Mouse (Mus musculus) heart, postnatal 4 days (tissue): ENCODE measurements around the gene Slc39a13. TPM values are rescaled to one million over a fixed set of nuclear protein-coding genes. Genes with fewer than 3 reads are reported as not detected.
"Not testable (repeated sequence)": the region's sequence is repeated elsewhere in the genome, so short reads cannot be mapped to it uniquely, and the experiment has no call there.

Experiments used
- DNase-seq: peaks from one replicate; pipeline ENCODE4 v3.0.0; 2021
- total RNA-seq, 2 experiments: library from RNA; stranded (reverse); gene quantifications; 2 replicates each; pipeline ENCODE4 v1.2.3; 2021

Slc39a13 gene
- total RNA-seq, 2 experiments from 2014 or later = 32.6 to 36.8 TPM

DNA sequence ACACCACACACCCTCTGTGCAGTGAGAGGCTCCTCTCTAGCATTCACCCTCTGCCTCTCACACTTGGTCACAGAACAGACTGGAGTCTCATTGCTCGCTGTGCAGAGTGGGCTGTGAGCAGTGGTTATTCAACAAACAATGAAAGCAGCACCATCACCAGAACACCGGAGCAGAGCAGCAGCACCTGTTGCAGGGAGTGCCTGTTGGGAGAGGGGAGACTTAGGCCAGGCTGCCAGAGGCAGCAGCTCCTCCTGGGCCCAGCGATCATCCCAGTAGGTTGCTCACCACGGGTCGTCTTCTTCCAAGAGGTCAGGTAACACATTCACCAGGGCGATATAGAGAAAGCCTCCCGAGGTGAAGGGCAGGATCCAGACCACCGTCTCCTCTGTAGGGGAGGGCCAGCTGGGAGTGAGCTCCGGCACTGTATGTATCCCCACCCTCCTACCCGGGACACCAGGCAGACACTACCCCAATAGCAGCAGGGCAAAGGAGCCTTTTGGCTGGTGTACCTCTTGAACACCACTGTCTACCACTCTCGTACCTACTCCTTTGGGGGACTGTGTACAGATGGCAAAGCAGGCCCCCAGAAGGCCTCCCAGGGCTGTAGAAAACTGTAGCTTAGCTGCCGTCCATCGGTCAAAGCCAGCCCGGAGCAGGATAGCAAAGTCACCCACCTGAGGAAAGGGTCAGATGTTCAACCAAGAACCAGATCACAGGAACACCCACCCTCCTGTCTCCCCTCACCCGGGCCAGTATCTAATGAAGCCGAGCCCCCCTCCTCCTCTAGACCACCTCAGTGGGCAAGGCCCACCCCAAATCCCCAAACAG lies 7.2 kb downstream of the Slc39a13 start:
- DNase-seq = no peak

DNA sequence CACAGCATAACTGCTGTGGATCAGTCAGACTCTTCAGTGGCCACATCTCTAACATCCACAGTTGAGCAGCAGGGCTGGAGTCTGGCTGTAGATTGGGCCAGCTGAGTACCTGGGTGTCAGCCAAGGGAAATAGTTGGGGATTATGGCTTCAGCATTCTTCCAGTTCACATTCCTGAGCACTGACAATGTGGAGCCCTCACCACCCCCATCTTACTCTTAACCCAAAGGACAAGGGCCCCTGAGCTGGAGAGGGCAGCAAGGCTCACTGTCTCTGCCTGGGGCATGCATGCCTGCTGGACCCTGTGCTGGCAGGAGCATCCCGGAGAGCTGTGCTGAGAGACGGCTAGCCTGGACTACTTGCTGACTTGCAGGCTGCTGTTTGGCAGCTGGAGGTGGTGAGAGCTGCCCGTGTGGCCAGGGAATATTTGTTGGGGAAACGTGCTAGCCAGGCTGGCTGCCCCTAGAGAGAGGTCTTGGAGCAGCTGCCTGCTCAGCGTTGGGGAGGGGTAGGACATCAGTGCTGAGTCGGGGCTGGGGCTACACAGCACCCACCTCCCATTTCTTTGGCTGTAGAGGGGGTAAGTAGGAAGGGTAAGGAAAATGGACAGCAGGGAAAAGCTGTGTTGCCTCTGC lies 8.3 kb downstream of the Slc39a13 start:
- peak; percentile 75 for DNase-seq

DNA sequence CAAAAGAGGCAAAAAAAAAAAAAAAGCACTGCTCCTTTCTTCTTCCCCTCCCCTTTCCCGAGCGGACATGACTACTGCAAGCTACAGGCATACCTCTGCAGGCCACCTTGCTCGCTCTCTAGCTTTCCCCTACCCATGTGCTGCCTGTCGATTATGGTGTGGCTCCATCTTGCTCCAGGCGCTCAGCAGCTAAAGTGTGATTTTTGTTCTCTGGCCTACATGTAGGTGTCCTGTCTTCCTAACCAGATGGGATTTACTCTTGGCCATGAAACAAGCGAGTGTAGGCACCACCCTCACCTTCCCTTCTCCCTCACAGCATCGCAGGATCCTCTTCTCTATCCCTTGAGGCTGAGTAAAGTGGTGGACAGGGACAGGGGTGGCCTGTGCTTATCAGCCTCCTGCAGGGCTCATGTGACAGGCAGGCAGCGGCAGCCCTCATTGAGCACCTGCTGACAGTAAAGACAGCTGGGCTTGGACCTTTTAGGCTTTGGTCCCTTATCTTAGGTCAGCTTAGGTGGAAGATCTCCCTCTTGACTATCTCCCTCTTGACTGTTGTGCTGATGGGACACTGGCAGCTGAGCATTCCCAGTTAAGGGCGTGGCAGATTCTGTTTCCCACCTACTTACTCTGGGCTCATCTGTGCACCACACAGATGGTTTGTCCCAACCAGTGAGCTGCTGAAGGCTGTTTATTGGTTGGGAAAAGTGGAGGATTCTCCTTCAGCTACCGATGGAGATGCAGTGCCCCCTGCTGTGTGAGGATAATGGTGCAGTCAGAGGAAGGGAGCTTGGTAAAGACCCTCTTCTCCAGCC lies 9.5 kb downstream of the Slc39a13 start:
- peak; percentile 76 for DNase-seq

DNA sequence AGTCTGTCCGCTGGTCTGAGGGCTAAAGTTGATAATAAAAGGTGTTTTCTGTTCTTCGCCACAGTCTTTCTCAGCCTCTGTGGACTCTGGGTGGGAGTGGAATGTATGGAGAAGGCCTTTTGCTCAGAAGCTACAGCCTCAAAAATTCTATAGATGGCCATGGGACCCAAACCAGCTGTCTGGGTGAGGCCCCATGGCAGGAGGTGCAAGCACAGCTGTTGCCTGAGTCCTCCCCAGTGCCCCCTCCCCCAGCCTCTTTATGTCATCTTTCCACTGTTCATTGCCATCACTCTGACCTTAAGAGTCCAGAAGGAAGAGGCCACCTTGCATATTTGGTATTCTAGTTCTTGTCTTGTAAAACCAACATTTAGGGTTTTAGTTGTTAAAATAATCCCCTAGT lies 10.8 kb downstream of the Slc39a13 start:
- no peak for DNase-seq

DNA sequence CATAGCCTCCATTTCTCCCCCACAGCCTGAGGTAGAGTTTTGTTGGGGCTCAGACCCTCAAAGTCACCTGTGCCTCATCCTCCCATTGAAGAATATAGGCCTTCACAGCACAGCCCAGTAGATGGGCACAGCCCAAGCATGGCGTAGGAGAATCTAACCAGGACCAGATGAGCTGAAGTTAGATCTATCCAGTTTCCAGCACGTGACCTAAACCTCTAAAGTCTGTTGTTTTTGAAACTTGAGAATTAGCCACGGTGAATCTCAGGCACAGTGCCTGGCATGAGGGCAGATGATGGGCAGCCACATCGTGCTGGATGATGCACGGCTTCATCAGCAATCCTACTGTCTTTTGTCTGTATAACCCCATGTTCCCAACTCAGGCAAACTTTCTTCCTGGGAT lies 11.8 kb downstream of the Slc39a13 start:
- no peak for DNase-seq

DNA sequence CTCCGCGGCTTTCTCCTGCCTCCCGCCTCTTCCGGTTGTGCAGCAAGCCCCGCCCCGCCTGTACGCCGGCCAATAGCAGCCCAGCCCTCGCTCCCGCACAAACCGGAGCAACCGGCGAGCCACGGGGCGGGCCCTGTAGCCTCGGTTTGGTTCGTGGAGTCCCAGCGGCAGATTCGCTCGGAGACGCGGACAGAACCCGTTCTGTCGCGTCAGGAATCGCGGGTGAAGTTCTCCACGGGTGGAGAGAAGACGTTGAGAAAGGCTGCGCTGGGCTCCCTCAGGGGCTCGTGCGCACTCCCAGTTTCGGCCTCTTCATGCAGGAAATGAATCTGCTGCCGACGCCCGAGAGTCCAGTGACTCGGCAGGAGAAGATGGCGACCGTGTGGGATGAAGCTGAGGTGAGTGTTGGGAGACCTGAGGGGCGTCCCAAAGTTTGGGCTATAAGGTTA lies 16.3 kb downstream of the Slc39a13 start, which contains the start of gene Psmc3:
Gene Psmc3, plus strand, starts transcription at position 76 of the 449 bp plus-strand sequence.
- peak; percentile 98 for DNase-seq

DNA sequence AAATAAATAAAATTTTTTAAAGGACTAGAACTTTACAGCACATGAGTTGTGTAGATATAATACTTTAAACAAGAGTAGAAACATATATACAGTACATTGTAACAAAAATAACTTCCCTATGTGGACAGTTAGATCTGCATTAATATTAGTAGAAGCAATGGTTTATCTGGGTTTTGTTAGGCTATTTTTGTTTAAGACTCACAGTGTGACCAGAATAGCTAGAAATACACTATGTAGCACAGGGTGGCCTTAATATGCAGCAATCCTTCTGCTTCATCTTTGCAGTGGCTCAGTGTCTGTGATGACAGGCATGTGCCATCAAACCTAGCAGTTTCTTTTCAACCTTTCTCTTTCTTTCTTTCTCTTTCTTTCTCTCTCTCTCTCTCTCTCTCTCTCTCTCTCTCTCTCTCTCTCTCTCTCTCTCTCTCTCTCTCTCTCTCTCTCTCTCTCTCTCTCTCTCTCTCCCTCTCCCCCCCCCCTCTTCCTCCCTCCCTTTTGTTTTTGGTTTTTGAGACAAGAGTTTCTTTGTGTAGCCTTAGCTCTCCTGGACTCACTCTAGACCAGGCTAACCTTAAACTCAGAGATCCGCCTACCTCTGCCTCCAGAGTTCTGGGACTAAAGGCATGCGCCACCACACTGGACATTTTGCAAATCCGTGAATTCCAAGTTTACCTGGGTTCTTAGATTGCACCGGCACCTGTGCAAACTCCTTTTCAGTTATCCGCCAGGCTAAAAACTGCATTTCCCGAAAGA lies 16.9 kb downstream of the Slc39a13 start:
- no peak for DNase-seq

DNA sequence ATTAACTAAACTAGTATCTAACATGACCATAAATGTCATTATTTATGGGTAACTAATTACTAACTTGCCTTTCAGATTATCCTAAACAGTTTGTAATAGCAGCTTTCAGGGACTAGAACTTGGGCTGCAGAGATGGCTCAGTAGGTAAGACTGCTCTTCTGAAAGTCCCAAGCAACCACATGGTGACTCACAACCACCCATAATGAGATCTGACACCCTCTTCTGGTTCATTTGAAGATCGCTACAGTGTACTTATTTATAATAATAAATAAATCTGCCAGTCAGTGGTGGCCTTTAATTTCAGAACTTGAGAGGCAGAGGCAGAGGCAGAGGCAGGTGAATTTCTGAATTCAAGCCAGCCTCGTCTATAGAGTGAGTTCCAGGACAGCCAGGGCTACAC lies 17.5 kb downstream of the Slc39a13 start:
- no peak for DNase-seq

DNA sequence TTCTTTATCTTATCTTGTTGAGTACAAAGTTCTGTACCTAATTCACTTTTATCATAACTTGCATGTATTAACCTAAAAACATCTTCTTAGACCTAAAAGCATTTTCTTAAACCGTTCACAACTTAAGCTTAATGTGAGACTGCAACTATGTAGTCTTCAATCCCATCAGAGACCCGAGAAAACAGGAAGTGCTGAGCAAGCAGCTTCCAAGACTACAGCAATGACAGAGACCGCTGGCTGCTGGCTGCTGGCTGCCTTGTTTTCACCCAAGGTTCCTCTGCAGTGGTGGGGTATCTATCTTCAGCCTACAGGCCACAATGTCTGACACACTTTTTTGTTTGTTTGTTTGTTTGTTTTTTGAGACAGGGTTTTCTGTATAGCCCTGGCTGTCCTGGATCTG lies 18.3 kb downstream of the Slc39a13 start:
- no peak for DNase-seq

DNA sequence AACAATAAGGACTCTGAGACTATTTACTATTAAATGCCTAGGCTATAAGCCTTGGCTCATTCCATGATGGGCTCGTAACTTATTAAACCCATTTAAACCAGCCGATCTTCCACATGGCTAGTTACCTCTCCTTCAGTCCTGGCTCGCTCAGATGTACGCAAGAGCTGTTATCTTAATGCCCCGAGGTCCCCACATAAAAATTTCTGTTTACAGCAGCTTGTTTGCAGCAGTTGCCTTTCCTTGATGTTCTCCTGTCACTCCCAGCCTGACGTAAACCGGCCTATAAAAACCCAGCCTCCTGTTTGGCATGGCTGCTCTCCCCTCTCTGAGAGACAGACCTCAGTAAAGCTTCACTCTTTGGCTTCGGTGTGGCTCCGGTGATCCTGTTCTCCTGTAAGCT lies 22.9 kb downstream of the Slc39a13 start:
- no peak for DNase-seq

DNA sequence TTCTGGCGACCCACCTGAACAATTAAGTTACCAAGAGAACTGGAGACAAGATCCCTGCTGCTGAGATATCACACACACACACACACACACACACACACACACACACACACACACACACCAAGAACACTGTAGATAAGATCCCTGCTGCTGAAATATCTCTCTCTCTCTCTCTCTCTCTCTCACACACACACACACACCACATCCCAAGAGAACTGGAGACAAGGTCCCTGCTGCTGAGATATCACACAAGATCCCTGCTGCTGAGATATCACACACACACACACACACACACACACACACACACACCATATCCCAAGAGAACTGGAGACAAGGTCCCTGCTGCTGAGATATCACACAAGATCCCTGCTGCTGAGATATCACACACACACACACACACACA lies 24.4 kb downstream of the Slc39a13 start:
- DNase-seq = not testable (repeated sequence)

DNA sequence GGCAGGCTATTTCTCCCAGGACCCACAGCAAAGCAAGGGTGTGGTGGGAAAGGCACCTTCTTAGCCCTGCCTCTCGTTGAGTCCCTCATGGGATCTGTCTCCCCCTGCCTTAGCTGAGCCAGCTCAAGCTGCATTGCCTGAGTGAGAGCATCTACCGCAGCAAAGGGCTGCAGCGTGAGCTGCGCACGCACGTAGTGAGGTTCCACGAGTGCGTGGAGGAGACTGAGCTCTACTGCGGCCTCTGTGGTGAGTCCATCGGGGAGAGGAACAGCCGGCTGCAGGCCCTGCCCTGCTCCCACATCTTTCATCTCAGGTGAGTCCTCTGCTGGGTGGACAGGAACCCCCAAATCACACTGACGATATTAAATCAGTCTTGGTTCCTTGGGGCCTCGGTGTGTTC lies 25.5 kb downstream of the Slc39a13 start:
- no peak for DNase-seq

DNA sequence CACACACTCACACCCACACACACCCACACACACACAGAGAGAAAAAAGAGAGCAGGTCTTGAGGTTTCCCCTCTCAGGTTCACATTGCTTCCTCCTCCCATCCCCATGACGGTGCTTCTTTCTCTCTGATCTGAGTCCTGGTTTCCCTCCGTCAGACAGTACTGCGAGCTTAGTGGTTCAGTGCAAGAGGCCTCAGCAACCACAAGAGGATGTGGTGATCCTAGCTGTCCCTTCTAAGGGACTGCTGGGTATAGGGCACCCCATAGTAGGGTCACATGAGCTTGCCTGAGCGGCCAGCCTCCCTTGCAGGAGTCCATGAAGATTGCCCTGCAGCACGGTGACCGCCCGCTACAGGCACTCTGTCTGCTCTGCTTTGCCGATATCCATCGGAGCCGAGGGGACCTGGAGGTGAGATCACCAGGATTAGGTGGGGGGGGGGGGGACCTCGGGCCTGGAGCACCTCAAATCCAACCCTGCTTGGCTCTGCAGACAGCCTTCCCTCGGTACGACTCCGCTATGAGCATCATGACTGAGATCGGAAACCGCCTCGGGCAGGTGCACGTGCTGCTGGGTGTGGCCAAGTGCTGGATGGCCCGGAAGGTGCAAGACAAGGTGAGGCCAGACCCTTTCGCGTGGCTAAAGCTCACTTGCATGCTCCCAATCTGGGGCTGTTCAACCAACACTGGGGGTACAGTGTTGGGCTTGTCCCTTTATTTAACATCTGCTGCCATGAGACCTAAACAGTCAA lies 27.4 kb downstream of the Slc39a13 start:
- DNase-seq = no peak

DNA sequence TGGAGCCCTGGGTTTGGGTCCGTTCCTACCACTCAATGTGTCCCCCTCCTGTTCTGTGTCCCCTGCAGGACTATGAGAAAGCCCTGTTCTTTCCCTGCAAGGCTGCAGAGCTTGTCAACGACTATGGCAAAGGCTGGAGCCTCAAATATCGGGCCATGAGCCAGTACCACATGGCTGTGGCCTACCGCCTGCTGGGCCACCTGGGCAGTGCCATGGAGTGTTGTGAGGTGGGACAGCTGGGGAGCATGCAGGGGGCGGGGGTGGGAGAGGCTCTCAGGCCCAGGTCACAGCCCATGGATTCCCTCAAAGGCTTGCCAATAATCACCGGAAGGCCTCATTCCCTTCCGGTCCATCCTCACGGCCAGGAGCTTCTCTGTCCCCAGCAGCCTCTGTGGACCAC lies 28.4 kb downstream of the Slc39a13 start:
- no peak for DNase-seq

DNA sequence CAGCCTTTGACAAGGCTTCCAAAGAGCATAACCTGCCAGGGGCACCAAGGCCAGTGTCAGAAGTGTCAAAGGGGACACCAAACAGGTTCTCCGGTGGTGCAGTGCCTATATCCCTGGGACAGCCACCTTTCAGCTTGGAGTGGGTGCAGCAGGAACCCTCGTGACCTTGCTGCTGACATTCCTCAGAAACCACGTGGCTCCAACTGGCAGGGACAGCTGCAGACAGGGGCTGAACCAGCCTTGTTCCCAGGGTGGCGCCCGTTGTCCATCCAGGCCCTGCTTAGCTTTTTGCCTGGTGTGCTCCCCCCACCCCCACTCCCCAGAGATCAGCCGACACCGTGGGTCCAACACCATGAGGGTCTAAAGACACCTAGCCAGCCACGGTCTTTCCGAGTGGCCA lies 34.8 kb downstream of the Slc39a13 start, which contains the start of gene Rapsn:
Gene Rapsn, plus strand, starts transcription at position 236 of the 400 bp plus-strand sequence.
- peak; percentile 68 for DNase-seq

DNA sequence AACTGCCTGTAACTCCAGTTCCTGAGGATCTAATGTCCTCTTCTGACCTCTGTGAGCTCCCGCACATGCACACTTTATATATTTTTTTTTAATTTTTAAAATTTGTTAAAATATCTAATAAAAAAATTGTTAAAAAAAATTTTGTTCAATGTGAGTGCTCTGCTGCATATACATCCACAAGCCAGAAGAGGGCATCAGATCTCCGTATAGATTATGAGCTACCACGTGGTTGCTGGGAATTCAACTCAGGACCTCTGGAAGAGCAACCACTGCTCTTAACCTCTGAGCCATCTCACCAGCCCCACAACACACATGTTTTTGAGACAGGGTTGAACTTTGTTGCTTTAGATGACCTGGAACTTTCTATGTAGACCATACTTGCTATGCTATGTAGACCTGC lies 37.2 kb downstream of the Slc39a13 start:
- no peak for DNase-seq

DNA sequence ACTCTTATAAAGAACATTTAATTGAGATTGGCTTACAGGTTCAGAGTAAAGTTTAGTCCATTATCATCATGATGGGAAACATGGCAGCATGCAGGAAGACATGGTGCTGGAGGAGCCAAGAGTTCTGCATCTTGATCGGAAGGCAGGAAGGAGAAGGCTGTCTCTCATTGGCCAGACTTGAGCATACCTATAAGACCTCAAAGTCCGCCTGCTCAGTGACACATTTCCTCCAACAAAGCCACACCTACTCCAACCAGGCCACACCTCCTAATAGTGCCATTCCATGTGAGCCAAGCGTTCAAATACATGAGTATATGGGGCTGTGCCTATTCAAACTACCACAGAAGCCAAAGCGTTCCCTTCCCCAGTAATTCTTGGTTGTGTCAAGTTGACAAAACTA lies 39.0 kb downstream of the Slc39a13 start:
- DNase-seq = no peak

DNA sequence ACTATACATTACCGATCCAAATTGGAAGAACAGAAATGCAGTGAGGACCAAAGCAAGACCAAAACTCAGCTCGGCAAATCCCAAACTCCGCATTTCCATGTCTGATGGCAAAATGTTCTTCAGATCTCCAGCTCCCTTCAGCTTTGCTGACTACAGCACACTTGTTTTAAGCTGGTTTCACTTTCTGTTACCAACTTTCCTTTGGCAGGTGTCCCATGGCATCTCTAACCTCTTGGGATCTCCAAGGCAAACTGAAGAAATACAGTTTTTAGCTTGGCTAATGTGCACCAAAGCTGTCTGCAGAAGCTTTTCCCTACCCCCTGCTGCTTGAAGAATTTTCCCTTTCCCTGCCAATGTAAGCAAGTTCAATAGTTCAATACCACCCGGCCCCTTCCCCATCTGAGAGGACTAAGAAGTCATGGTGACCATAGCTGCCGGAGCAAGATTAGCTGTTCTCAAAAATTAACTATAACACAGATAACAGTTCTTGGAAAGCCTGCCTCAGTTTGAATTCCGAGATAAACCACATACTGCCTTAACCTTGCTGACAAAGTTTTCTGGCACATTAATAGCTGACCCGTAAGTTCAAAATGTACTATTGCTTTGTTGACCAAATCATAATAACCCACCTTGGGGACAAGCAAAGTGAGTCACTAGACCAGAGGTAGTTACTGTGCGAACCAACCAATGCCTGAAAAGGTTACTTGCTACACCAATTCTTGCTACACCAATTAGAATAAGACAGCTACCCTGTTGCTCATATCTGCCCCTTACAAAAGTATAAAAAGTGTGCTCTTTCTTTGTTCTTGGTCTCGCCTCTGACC lies 42.6 kb downstream of the Slc39a13 start:
- no peak for DNase-seq

DNA sequence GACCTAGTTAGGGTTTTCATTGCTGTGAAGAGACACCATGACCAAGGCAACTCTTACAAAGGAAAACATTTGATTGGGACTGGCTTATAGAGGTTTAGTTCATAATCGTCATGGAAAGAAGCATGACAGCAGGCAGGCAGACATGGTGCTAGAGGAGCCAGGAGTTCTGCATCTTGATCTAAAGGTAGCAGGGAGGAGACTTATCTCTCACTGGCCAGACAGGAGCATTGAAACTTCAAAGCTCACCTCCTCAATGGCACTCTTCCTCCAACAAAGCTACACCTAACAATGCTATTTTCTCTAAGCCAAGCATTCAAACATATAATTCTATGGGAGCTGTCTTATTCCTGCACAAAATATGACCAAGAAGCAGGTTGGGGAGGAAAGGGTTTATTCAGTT lies 43.7 kb downstream of the Slc39a13 start:
- DNase-seq = no peak

DNA sequence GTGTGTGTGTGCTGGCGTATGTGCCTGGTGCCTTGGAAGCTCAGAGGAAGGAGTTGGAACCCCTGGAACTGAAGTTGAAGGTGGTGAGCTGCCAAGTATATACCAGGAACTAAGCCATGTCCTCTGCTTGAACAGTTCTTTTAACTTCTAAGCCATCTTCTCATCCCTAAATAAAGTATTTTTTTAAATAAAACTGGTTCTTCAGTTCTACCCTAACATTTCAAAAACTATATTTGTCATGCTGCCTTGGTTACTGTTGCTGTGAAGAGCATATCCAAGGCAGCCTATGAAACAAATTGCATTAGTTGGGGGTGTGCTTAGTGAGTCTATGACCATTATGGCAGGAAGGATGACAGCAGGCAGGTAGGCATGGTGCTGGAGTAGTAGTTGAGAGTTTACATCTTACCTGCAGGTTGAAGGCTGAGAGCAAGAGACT lies 45.1 kb downstream of the Slc39a13 start:
- DNase-seq = no peak

DNA sequence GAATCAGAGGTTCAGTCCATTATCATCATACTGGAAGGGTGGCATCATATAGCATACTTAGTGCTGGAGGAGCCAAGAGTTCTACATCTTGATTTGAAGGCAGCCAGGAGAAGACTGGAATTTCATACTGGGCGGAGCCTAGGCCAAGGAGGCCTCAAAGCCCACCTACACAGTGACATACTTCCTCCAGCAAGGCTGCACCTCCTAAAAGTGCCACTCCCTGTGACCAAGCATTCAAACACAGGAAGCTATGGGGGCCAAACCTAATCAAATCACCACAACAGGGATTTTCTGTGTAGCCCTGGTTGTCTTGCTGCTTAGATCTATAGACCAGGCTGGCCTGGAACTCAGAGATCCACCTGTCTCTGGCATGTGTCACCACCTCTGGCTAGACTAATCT lies 46.3 kb downstream of the Slc39a13 start:
- no peak for DNase-seq
